Mouse (Mus musculus) lung, postnatal 36 days (tissue): Measurements from ENCODE around the gene Smbd1.

Experiments used
- DNase-seq: peaks from one replicate; pipeline ENCODE4 v3.0.0; 2022; ENCODE audit warnings: mixed read lengths

Smbd1 gene

DNA sequence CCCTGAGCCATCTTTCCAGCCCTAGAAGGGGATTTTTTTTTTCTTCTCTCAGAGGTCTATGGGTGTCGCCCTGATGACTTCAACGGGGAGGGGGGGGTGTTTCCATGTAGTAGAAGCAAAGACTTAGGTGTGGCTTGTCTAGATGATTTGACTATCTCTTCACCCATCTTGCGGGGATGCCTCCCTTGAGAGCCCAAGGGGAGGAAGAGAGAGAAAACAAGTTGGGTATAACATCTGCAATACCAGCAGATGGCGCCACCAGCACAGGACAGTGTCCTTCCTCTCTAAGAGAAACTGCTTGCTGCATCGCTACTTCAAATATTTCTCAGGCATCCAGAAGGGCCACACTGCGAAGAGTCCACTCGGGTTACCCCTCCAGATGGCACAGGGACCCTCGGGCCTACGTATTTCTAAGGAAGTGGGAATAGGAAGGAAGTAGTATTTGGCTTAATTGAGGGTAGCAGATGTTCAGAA lies 2.6 kb upstream of the Smbd1 start:
- peak; percentile 93 for DNase-seq

DNA sequence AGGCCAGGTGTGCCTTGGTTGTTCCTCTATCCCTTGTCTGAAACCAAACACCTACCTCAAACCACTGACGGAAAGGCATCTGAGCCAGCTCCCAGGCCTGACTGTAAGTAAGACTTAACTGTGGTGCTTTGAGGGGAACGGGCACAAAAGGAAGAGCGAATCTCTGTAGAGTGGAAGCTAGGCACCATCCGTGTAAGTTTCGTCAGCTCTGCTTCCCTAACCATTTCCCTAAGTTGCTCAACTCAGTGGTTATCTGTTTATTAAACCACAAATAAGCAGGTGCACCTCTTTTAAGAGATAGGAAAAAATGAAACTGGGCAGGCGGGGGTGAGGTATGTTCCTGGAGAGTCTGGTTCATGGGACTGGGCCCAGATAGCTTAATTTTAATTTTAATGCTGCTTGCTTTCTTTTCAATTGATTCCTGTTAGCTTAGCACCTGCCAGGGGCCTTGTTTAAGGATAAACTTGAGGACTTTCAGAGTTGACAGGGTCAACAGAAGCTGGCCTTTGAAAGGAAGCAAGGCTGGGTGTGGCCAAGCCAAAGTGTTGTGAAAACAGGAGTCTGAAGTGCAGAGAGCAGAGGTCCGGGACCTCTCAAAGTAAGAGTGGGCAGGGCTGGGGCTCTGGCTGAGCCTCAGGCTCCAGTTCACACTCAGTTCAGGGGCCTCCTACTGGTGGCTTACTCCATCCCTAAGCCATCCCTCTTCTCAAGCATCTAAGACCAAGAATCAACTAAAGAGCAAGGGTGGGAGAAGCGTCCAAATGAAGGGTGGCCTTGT lies 2.7 kb downstream of the Smbd1 start:
- DNase-seq, result peak; percentile 89

DNA sequence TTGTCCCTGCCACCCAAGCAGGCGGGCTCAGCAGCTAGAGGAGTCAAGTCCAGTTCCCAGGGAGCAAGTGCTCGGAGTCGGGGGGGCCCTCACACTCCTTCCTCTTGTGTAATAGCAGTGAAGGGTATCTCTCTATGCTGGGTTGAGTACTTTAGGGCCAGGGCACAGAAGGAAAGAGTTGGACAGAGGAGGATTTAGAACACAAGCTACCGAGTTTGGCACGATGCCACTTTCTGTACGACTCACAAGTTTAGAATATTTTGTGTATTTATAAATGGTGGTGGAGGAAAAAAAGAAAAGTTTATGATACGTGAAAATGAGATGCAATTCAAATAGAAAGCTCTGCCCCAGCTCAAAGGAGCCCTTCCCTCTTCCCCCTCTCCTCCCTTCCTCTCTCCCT lies 5.1 kb downstream of the Smbd1 start:
- peak; percentile 44 for DNase-seq

DNA sequence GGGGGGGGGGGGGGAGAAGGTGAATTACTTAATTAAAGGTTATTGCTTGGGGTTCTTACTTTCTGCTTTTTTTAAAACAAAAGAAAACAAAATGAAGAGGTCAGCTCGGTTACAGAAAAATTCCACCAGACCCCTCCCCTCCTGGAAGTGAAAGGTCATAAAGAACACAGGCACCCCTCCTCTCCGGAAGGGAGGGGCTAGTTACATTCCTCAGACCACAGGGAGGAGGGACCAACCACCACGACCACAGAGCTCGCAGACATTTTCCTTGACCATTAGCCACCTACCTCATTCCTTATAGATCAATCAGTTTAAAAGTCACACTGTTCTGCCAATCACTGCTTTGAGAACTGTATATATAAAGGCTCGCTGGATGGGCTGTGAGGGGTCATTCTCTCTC lies 6.4 kb downstream of the Smbd1 start:
- DNase-seq, result no peak

DNA sequence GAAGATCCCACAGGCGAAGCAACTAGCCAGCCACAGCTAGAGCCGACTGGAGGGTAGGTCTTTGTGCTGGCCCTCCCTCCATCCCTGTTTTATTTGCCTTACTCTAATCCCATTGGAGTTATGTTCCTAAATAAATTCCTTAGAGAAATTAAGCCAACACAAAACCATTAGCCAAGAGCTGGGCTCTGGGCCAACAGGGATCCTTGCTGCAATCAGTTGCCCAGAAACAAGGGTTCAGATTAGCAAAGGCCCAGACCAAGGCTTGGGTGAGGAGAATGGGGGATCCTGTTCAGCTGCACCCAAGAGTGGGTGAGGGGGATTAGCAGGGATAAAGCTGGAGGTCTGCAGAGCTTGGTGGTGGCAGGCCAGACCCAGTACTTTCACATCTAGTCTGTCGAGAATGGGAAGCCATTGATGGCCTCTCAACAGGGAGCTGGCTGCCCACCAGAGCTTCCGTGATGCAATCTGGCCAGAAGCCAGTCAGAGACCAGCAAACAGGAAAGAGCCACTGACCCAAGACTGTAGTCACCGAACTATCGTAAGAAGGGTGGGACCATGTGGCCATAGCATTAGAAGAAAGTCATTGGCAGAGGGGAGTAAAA lies 6.9 kb downstream of the Smbd1 start:
- DNase-seq, result peak; percentile 88

DNA sequence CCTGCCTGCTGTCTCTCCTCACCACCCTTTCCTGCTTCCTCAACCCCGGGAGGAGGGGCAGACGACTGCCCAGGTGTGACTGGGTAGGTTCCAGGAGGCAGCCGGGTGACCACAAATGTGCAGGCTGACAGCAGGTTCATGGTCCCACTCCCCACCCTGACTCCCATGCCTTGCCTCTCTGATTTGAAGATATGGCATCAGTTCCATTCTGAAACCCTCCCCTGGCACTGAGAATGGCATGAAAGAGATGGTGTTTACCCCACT lies 12.9 kb downstream of the Smbd1 start, which contains the start of gene Muc20:
Gene Muc20, minus strand, starts transcription at position 10 of the 264 bp plus-strand sequence.
- DNase-seq, result no peak

DNA sequence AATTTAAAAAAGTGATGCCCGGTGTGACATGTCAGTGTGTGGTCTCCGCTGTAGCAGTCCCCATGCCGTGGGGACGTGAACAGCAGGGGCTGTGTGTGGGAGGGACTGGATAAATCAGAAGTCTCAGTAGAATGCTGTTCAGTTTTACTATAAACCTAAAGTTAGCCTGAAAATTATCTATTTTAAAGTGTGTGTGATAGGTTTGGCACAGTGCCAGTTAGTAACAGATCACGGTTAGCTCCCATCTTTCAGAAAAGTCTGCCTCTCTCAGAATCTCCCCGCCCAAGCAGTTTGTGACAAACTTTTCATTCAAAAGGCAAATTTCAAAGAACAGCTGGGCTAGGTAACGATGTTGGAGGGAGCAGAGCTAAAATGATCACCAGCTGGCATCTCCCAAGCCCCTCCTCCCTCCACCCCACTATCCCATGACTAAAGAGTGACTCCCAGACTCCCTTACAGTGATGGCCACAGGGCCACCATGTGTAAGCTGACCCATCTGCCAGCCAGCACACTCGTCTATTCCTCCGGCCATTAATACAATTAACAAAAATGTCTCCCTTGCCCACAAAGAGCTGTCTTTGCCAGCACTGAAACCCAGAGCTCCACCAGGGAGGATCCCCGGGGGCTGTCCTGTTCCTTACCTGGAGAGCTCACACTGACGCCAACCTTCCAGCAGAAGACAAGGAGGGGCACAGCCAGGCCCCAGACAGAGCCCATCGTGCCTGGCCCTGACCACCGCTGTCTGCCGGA lies 13.4 kb downstream of the Smbd1 start:
- no peak for DNase-seq

DNA sequence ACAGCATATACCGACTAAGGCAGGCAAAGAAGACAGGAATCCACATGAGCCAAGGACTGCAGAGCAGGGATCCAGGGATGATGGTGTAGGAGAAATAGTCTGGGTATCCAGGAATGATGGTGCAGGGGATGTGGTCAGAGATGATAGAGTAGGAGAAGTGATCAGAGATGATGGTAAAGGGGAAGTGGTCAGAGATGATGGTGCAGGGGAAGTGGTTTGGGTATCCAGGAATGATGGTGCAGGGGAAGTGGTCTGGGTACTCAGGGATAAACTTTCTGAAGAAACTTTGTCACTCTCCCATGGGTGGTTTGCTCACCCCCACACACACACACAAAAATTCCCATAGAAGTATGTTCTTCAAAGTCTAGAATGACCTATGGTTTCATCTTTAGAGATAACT lies 15.1 kb downstream of the Smbd1 start:
- no peak for DNase-seq

DNA sequence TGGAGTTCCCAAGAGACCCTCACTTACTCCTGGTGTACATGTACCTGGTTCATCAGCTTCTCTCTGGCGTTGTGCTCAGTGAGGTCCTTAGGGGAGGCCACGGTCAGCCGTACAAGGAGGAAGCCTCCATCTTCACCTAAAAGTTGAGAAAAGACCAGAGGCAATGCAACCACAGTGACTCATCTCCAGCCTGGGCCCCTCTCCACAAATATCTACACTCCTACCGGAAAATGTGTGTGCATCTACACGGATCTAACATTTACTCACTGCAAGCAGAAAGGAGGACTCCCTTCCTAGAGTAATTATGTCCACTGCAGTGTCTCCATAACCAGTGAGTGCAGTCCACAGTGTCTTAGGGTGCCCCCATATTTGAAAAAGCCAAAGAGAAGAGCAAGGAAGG lies 20.2 kb downstream of the Smbd1 start:
- DNase-seq, result no peak

DNA sequence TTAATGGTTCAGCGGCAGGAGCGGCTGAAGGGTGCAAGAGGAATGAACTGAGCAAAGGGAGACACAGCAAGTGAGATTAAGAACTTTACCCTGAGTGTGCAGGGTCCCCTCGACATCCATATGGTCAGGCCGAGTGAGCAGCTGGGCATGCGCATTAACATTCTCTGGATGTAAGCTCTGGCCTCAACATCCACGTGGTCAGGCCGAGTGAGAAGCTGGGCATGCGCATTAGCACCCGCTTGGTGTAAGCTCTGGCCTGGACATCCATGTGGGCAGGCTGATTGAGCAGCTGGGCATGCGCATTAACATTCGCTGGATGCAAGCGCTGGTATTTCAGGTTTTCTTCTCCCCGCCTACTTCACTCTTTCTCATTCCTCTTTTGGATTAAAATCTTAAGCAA lies 25.4 kb downstream of the Smbd1 start:
- no peak for DNase-seq

DNA sequence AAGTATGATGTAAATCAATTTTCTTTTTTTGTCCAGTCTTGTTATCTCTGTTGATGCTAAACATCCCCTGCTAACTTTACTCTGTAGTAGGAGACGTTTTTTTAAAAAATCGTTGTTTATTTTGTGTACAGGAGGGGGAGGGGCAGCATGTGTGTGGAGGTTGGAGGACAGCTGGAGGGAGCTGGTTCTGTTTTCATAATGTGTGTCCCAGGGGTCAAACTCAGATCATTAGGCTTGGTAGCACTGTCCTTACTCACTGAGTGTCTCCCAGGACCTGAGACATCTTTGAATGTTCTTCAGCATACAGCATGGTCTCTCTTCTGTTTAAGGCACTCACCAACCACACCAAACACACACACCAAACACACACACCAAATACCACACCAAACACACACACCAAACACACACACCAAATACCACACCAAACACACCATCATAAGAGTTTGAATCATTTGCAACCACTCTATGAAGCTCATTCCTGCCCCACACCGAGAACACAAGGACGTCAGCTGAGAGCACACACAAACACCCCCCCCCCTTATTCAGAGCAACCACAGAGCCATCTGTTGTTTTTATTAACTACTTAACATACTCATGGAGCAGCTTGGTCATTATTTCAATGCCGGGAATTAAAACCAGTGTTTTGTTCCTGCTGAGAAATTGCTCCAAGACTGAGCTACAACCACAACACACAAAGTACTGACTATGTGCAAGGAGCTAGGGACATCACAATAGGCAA lies 26.8 kb downstream of the Smbd1 start:
- peak; percentile 28 for DNase-seq

DNA sequence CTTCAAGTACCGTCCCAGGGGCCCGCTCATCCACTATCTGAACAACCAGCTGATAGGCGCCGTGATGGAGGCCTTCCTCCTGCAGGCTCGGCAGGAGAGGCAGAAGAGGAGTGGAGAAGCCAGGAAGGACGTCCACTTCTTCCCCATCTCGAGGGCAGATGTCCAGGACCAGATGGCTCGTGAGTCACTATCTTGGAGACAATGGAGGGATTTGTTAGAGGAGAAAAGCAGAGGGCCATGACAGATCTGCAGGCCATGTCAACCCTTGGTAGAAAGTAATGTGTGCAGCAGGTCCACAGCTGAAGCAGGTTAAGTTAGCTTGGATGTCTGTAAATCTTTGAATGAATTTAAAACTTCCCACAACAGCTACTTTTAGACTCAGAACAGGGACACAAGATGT lies 31.3 kb downstream of the Smbd1 start:
- no peak for DNase-seq

DNA sequence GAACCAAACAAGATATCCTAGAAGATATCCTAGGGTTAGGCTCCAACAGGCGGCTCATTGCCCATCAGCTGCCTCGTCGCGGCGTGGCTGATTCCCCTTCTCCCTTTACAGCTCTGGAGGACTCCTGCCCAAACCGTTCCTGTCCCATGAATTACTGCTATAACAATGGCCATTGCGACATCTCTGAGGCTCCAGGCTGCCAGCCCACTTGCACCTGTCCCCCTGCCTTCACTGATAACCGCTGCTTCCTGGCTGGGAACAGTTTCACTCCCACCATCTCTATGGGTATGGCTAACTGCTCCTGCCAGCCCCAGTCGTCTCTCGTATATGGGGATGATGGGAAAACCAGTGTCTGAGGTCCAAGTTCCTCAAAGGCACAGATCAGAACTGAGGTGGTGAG lies 33.6 kb downstream of the Smbd1 start:
- no peak for DNase-seq

DNA sequence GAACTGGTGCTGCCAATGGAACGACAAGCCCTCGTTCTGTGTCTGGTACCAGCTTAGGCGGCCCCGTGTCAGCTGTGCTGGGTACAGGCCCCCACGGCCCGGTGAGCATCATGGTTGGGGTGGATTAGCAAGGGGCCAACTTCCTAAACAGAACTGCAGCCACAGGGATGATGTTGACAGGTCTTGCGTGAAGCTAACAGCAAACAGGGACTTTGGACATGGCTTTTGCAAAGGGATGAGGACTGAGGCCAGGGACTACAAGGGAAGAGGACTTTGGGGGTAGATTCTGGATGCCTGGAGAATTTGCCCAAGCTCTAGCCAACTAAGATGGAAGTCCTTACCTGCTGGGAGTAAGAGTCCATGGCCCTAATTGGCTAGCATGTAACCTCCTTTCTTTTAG lies 43.4 kb downstream of the Smbd1 start:
- DNase-seq, result no peak

DNA sequence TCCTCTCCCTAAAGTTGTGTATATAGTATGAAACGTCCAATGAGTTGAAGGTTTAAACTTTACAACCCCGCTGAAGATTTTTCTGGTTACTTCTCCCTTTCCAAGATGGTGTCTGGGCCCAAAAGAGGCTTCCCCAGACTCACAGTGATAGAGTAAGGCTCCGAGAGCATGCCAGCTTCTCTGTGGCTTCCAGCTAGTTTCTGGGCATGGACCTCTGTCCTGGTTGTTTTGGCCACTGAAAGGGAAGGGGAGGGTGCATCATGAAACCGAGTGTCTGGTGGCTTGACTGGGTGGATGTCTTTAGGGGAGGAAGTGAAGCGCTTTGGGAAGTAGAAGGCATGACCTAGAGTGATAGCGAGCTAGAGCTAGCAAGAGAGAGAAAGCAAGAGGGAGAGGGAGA lies 45.3 kb downstream of the Smbd1 start:
- DNase-seq, result no peak

DNA sequence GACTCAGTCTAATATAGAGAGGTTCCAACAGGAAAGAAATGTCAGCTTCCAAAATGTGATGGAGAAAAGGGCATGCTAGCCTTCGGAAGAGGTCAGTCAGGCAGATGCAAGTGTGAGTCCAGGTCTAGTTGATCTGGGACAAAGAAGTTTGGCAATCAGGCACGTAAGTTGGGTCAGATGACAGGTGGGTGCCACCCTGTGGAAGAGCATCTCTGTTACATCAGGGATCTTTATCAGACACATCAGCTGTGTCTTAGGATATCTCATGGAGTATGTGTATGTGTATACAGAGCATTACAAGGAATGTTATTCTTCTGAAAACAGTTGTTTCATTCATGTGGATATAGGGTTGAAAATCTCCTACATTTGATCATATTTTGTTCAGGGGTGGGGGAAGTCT lies 45.7 kb downstream of the Smbd1 start:
- DNase-seq, result no peak
